9 mouse cellular contexts compared by ENCODE assay signal in genomic region chr3:105959585-105959984, GRCm38 (mm10). TPM values are rescaled to one million over a fixed set of nuclear protein-coding genes. Genes with fewer than 3 reads are reported as not detected.
DNase-seq lines count a peak whose midpoint lies in the region; ATAC-seq and TF ChIP-seq lines count a peak whose summit lies in the region.
"Had no signal": no experiment of that assay in that cellular context is flagged by ENCODE, and none has a peak within 500 bp of the region (broad histone marks: within the 10 kb centered on the region; RNA-seq: fewer than 3 reads in every experiment).

No protein-coding gene starts in this region.

- peak in 1 of 2 experiments; percentile 23 for DNase-seq in layer of hippocampus, adult 2 months (ENCODE audit: low spot score in 2 of 2)
- DNase-seq in layer of hippocampus, postnatal 25 days (ENCODE audit: extremely low spot score in 1 of 2, low spot score in 1 of 2) = no peak
- peak; percentile 49 for DNase-seq in brain, adult 2 months (ENCODE audit: low read depth, low spot score)
- DNase-seq in hindbrain, embryonic 11.5 days (ENCODE audit: low spot score) = peak; percentile 57
- DNase-seq in mesoderm, embryonic 11.5 days (ENCODE audit: low read depth, low spot score) = peak; percentile 54
- DNase-seq in right cerebral cortex, postnatal 25 days = no peak
- no peak for DNase-seq in layer of hippocampus, adult 11-12 months (ENCODE audit: low spot score)
- no peak for DNase-seq in cerebellum, postnatal 36 days

- peak overlapping the region; percentile 76 for H3K4me2 ChIP-seq in hindbrain, embryonic 11.5 days (replicated peaks; ENCODE audit: low read depth, low read length)

- peak; percentile 80 for ATAC-seq in hindbrain, embryonic 11.5 days (ENCODE audit: low FRiP score)

- WGBS in hindbrain, embryonic 11.5 days = under 1% methylated on average over 26 of the region's 26 CpGs

- no peak for TF ChIP-seq CTCF in layer of hippocampus, adult 2 months (conservative IDR thresholded peaks at IDR 0.05)

- peak overlapping the region; percentile 93 for H3K9ac ChIP-seq in hindbrain, embryonic 11.5 days (ENCODE audit: low read depth, low read length)

- H3K4me1 ChIP-seq in hindbrain, embryonic 11.5 days (replicated peaks; ENCODE audit: control insufficient read depth, insufficient read depth, low read length) = 0 out of 2 replicates have a peak, but pooled peaks cover 6% of the 10 kb centered on the region

- no peaks in the 10 kb centered on the region for H3K9me3 ChIP-seq in hindbrain, embryonic 11.5 days (ENCODE audit: control insufficient read depth, low read length)

- peak overlapping the region; percentile 100 for H3K27ac ChIP-seq in layer of hippocampus, adult 2 months
- H3K27ac ChIP-seq in hindbrain, embryonic 11.5 days (ENCODE audit: low read depth, low read length) = peak overlapping the region; percentile 30; the same call in 1 of the 2 replicates

- H3K27me3 ChIP-seq in hindbrain, embryonic 11.5 days (ENCODE audit: control insufficient read depth, insufficient read depth, low read length) = no peaks in the 10 kb centered on the region

- peak overlapping the region; percentile 91 for H3K4me3 ChIP-seq in layer of hippocampus, adult 2 months
- peak overlapping the region; percentile 88 for H3K4me3 ChIP-seq in hindbrain, embryonic 11.5 days (ENCODE audit: low read depth, low read length)

- H3K36me3 ChIP-seq in hindbrain, embryonic 11.5 days (ENCODE audit: control insufficient read depth, insufficient read depth, low read length) = 0 out of 2 replicates have a peak, but pooled peaks cover 2% of the 10 kb centered on the region

RNA-seq across cellular contexts. Expression of gene Atp5f1, which starts 0.3 kb away (rescaled TPM):
- total RNA-seq in layer of hippocampus, adult 2 months (2021) = 100 to 1,000 TPM; 250 to 262 TPM
- 100 to 1,000 TPM; 289 to 314 TPM for total RNA-seq in layer of hippocampus, postnatal 25 days (2021)
- 556 and 566 TPM in 2 replicates for polyA plus RNA-seq in hindbrain, embryonic 11.5 days (2014; fragmentation: Nextera tagmentation; extraction: Ambion mirVana)

RNA-seq across cellular contexts. Expression of gene Wdr77, which starts 0.4 kb away (rescaled TPM):
- total RNA-seq in layer of hippocampus, adult 2 months (2021) = 10 to 100 TPM; 49.6 to 50.6 TPM
- 10 to 100 TPM; 48.4 to 52.4 TPM for total RNA-seq in layer of hippocampus, postnatal 25 days (2021)
- polyA plus RNA-seq in hindbrain, embryonic 11.5 days (2014; fragmentation: Nextera tagmentation; extraction: Ambion mirVana) = 108 and 125 TPM in 2 replicates

RNA-seq across cellular contexts. Expression of gene Ovgp1, which starts 13.9 kb away (rescaled TPM):
- total RNA-seq in layer of hippocampus, adult 2 months (2021) = 1 to 10 TPM; 2.4 to 3.7 TPM
- 1 to 10 TPM; 1.0 to 3.2 TPM for total RNA-seq in layer of hippocampus, postnatal 25 days (2021)
- 2.3 and 3.1 TPM in 2 replicates for polyA plus RNA-seq in hindbrain, embryonic 11.5 days (2014; fragmentation: Nextera tagmentation; extraction: Ambion mirVana)

RNA-seq across cellular contexts. Expression of gene I830077J02Rik, which starts 27.1 kb away (rescaled TPM):
- 1 to 10 TPM in 1 of 2 experiments, under 1 TPM in 1; 0.98 to 1.2 TPM for total RNA-seq in layer of hippocampus, adult 2 months (2021)
- 1 to 10 TPM; 1.1 to 1.2 TPM for total RNA-seq in layer of hippocampus, postnatal 25 days (2021)
- 0.42 and 0.97 TPM in 2 replicates for polyA plus RNA-seq in hindbrain, embryonic 11.5 days (2014; fragmentation: Nextera tagmentation; extraction: Ambion mirVana)

RNA-seq across cellular contexts. Expression of gene Pifo, which starts 54.9 kb away (rescaled TPM):
- total RNA-seq in layer of hippocampus, adult 2 months (2021) = under 1 TPM in 1 of 2 experiments, not detected in 1; 0.72 TPM
- total RNA-seq in layer of hippocampus, postnatal 25 days (2021) = under 1 TPM in 1 of 2 experiments, not detected in 1; 0.30 TPM
- polyA plus RNA-seq in hindbrain, embryonic 11.5 days (2014; fragmentation: Nextera tagmentation; extraction: Ambion mirVana) = 3.5 and 7.1 TPM in 2 replicates
- total RNA-seq: hematopoietic stem cell, adult 5-6 weeks had no signal

Comparison
In these comparisons a context has a peak if more than half of its experiments do, and no peak if none do; other contexts are left out.
1. DNase-seq: peak in brain, adult 2 months (single experiment), hindbrain, embryonic 11.5 days (single experiment) and mesoderm, embryonic 11.5 days (single experiment); none in layer of hippocampus, postnatal 25 days (0 of 2), right cerebral cortex, postnatal 25 days (single experiment), layer of hippocampus, adult 11-12 months (single experiment) and cerebellum, postnatal 36 days (0 of 2).